Mouse (Mus musculus): Measurements from ENCODE around the gene Slc15a4.

Slc15a4 gene

GRCm38 (mm10) chr5:127620371-127620770 is 12.3 kb downstream of the Slc15a4 start:
- DNase-seq (ENCODE audit: low read depth) = no peak

- no peak for DNase-seq (ENCODE audit: low read depth)
Measured at GRCm38 (mm10) chr5:127618834-127619233, 13.9 kb downstream of the Slc15a4 start.

- DNase-seq (ENCODE audit: low read depth) = peak; percentile 97
Measured at GRCm38 (mm10) chr5:127616884-127617635, 15.6 kb downstream of the Slc15a4 start.

- no peak for DNase-seq (ENCODE audit: low read depth)
Measured at GRCm38 (mm10) chr5:127616151-127616550, 16.5 kb downstream of the Slc15a4 start.

- DNase-seq (ENCODE audit: low read depth) = peak; percentile 44
Measured at GRCm38 (mm10) chr5:127615459-127615858, 17.2 kb downstream of the Slc15a4 start.

- DNase-seq (ENCODE audit: low read depth) = no peak
Measured at GRCm38 (mm10) chr5:127612397-127612796, 20.3 kb downstream of the Slc15a4 start.

GRCm38 (mm10) chr5:127611881-127612280 is 20.8 kb downstream of the Slc15a4 start:
- peak; percentile 15 for DNase-seq (ENCODE audit: low read depth)

GRCm38 (mm10) chr5:127610787-127611509 is 21.7 kb downstream of the Slc15a4 start:
- peak; percentile 86 for DNase-seq (ENCODE audit: low read depth)

- DNase-seq (ENCODE audit: low read depth) = no peak
Measured at GRCm38 (mm10) chr5:127609191-127609714, 23.4 kb downstream of the Slc15a4 start.

GRCm38 (mm10) chr5:127607507-127607906 is 25.2 kb downstream of the Slc15a4 start:
- DNase-seq (ENCODE audit: low read depth) = no peak

GRCm38 (mm10) chr5:127602996-127603395 is 29.7 kb downstream of the Slc15a4 start:
- DNase-seq (ENCODE audit: low read depth) = no peak

GRCm38 (mm10) chr5:127596862-127597261 is 35.8 kb downstream of the Slc15a4 start:
- DNase-seq (ENCODE audit: low read depth) = no peak

- DNase-seq (ENCODE audit: low read depth) = no peak
Measured at GRCm38 (mm10) chr5:127595676-127596075, 37.0 kb downstream of the Slc15a4 start.

GRCm38 (mm10) chr5:127592854-127593253 is 39.8 kb downstream of the Slc15a4 start:
- peak; percentile 28 for DNase-seq (ENCODE audit: low read depth)

- no peak for DNase-seq (ENCODE audit: low read depth)
Measured at GRCm38 (mm10) chr5:127592406-127592805, 40.3 kb downstream of the Slc15a4 start.

GRCm38 (mm10) chr5:127587854-127588253 is 44.8 kb downstream of the Slc15a4 start:
- DNase-seq (ENCODE audit: low read depth) = peak; percentile 40

- DNase-seq (ENCODE audit: low read depth) = peak; percentile 78
Measured at GRCm38 (mm10) chr5:127583658-127584057, 49.0 kb downstream of the Slc15a4 start.

GRCm38 (mm10) chr5:127577419-127577818 is 55.3 kb downstream of the Slc15a4 start:
- DNase-seq (ENCODE audit: low read depth) = peak; percentile 44

- no peak for DNase-seq (ENCODE audit: low read depth)
Measured at GRCm38 (mm10) chr5:127567165-127567741, 65.4 kb downstream of the Slc15a4 start.

GRCm38 (mm10) chr5:127561086-127561485 is 71.6 kb downstream of the Slc15a4 start:
- no peak for DNase-seq (ENCODE audit: low read depth)

GRCm38 (mm10) chr5:127548136-127548535 is 84.6 kb downstream of the Slc15a4 start:
- no peak for DNase-seq (ENCODE audit: low read depth)

- no peak for DNase-seq (ENCODE audit: low read depth)
Measured at GRCm38 (mm10) chr5:127546585-127546991, 86.1 kb downstream of the Slc15a4 start.
